18 mouse cellular contexts compared by ENCODE assay signal in the genomic region with DNA sequence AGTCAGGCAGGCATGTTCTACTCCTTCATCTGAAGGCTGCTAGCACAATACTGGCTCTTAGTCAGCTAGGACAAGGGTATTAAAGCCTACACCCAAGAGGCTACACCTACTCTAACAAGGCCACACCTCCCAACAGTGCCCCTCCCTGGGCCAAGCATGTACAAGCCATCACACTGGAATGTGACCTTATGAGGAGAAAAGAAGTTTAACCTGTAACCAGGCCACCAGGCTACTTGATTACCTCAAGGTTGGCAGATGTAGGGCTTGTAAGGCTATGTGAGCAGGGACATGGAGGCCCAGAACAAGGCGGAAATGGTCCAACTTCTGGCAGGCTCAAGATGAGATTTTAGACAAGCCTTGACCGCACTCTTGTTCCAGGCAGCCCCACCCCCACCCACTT. TPM values are rescaled to one million over a fixed set of nuclear protein-coding genes. Genes with fewer than 3 reads are reported as not detected.
DNase-seq lines count a peak whose midpoint lies in the region; ATAC-seq and TF ChIP-seq lines count a peak whose summit lies in the region.
"Had no signal": no experiment of that assay in that cellular context is flagged by ENCODE, and none has a peak within 500 bp of the region (broad histone marks: within the 10 kb centered on the region; RNA-seq: fewer than 3 reads in every experiment).

No protein-coding gene starts in this region.

- H3K36me3 ChIP-seq in midbrain, embryonic 14.5 days (ENCODE audit: control insufficient read depth, insufficient read depth, low read length), result peaks cover 20% of the 10 kb centered on the region; the same call in 1 of the 2 replicates

- TF ChIP-seq POLR2A in lung, adult 2 months (IDR thresholded peaks at IDR 0.05; ENCODE audit: borderline replicate concordance, extremely low read depth, low read depth, low read length), result no peak

- H3K4me2 ChIP-seq in midbrain, embryonic 14.5 days (ENCODE audit: low read length), result no peak overlapping the region
- H3K4me2 ChIP-seq: heart, embryonic 13.5 days; limb, embryonic 12.5 days; liver, embryonic 15.5 days had no signal

- no peak for ATAC-seq in midbrain, embryonic 14.5 days (ENCODE audit: low FRiP score, low TSS enrichment)

- H3K9ac ChIP-seq in midbrain, embryonic 14.5 days (replicated peaks; ENCODE audit: low read length), result no peak overlapping the region
- H3K9ac ChIP-seq: heart, embryonic 13.5 days; limb, embryonic 12.5 days; liver, embryonic 15.5 days had no signal

- no peaks in the 10 kb centered on the region for H3K4me1 ChIP-seq in lung, adult 2 months (ENCODE audit: control insufficient read depth, insufficient read depth, low read length)
- H3K4me1 ChIP-seq in midbrain, embryonic 14.5 days (ENCODE audit: control insufficient read depth, insufficient read depth, low read length), result no peaks in the 10 kb centered on the region
- H3K4me1 ChIP-seq: embryonic facial prominence, embryonic 10.5 days; heart, embryonic 13.5 days; liver, embryonic 15.5 days had no signal

- no peak overlapping the region for H3K27ac ChIP-seq in midbrain, embryonic 14.5 days (replicated peaks; ENCODE audit: low read depth, low read length)
- H3K27ac ChIP-seq: embryonic facial prominence, embryonic 10.5 days; heart, embryonic 13.5 days; limb, embryonic 12.5 days; liver, embryonic 15.5 days had no signal

- no peaks in the 10 kb centered on the region for H3K9me3 ChIP-seq in midbrain, embryonic 14.5 days (ENCODE audit: control insufficient read depth, low read length)
- H3K9me3 ChIP-seq: embryonic facial prominence, embryonic 10.5 days; heart, embryonic 13.5 days; limb, embryonic 12.5 days; liver, embryonic 15.5 days; megakaryocyte, embryonic 14.5 days had no signal

- no peak overlapping the region for H3K4me3 ChIP-seq in lung, adult 2 months (replicated peaks; ENCODE audit: extremely low read depth, low read depth, low read length)
- no peak overlapping the region for H3K4me3 ChIP-seq in midbrain, embryonic 14.5 days (replicated peaks; ENCODE audit: low read depth, low read length)
- H3K4me3 ChIP-seq: embryonic facial prominence, embryonic 10.5 days; heart, embryonic 13.5 days; limb, embryonic 12.5 days; liver, embryonic 15.5 days; megakaryocyte, embryonic 14.5 days had no signal

- no peaks in the 10 kb centered on the region for H3K27me3 ChIP-seq in midbrain, embryonic 14.5 days (ENCODE audit: control insufficient read depth, insufficient read depth, low read length)
- H3K27me3 ChIP-seq: heart, embryonic 13.5 days; limb, embryonic 12.5 days; liver, embryonic 15.5 days; megakaryocyte, embryonic 14.5 days had no signal

- TF ChIP-seq CTCF in lung, adult 2 months (IDR thresholded peaks at IDR 0.05; ENCODE audit: insufficient read depth, low read length), result no peak

- intact Hi-C loops in left cerebral cortex, postnatal 14 days (cut with DNase I), result no loop called here

- peak; percentile 41 to 63 for DNase-seq in lung, adult 18-20 months
- no peak for DNase-seq in lung, adult 2 months
- DNase-seq in gonadal fat pad, adult 2 months (ENCODE audit: low read depth), result peak; percentile 56
- DNase-seq in kidney, postnatal 36 days, result peak; percentile 46 to 64
- no peak for DNase-seq in left cerebral cortex, postnatal 14 days (ENCODE audit: low spot score in 2 of 2)
- DNase-seq in embryo, embryonic 11 days, result no peak
- no peak for DNase-seq in cerebellum, postnatal 25 days
- DNase-seq in midbrain, embryonic 14.5 days, result no peak
- DNase-seq: adrenal gland, adult 2 months; B cell, adult 2 months; cerebellum, adult 9-11 months; layer of hippocampus, postnatal 36 days; thymus, adult 18-20 months had no signal

- 87% methylated on average over 2 of the region's 2 CpGs for WGBS in lung, adult 2 months
- 95% methylated on average over 2 of the region's 2 CpGs for WGBS in midbrain, embryonic 14.5 days

RNA-seq across cellular contexts. Expression of gene Agps, which starts 37.6 kb away (rescaled TPM):
- polyA plus RNA-seq in lung, adult 2 months (2012; rRNA removed), result 5.7 and 10.3 TPM in 2 replicates
- 6.1 and 6.4 TPM in 2 replicates for polyA plus RNA-seq in gonadal fat pad, adult 2 months (2012; rRNA removed)
- total RNA-seq in left cerebral cortex, postnatal 14 days (2021), result 10 to 100 TPM; 50.9 to 54.8 TPM
- 32.8 and 38.0 TPM in 2 replicates for polyA plus RNA-seq in midbrain, embryonic 14.5 days (2014; fragmentation: Nextera tagmentation; extraction: Ambion mirVana)

Comparison
In these comparisons a context has a peak if more than half of its experiments do, and no peak if none do; other contexts are left out.
1. DNase-seq: peak in lung, adult 18-20 months (2 of 2), gonadal fat pad, adult 2 months (single experiment) and kidney, postnatal 36 days (2 of 2); none in lung, adult 2 months (single experiment), left cerebral cortex, postnatal 14 days (0 of 2), embryo, embryonic 11 days (single experiment), cerebellum, postnatal 25 days (0 of 2) and midbrain, embryonic 14.5 days (single experiment).